Mouse (Mus musculus): ENCODE measurements around the gene Dnah7a. TPM values are rescaled to one million over a fixed set of nuclear protein-coding genes. Genes with fewer than 3 reads are reported as not detected.
"Not testable (repeated sequence)": the region's sequence is repeated elsewhere in the genome, so short reads cannot be mapped to it uniquely, and the experiment has no call there.

The Dnah7a gene
- total RNA-seq, 2 experiments from 2014 or later, result 0.42 to 0.66 TPM

- not testable (repeated sequence) for DNase-seq (ENCODE audit: low spot score in 2 of 2)
Observed at GRCm38 (mm10) chr1:53393936-53394760, 312.4 kb downstream of the Dnah7a start.

- no peak for DNase-seq (ENCODE audit: low spot score in 2 of 2)
Observed at GRCm38 (mm10) chr1:53388762-53389161, 317.8 kb downstream of the Dnah7a start.

GRCm38 (mm10) chr1:53384085-53384688 lies 322.4 kb downstream of the Dnah7a start:
- no peak for DNase-seq (ENCODE audit: low spot score in 2 of 2)

- no peak for DNase-seq (ENCODE audit: low spot score in 2 of 2)
Observed at GRCm38 (mm10) chr1:53377731-53378130, 328.9 kb downstream of the Dnah7a start.

DNA sequence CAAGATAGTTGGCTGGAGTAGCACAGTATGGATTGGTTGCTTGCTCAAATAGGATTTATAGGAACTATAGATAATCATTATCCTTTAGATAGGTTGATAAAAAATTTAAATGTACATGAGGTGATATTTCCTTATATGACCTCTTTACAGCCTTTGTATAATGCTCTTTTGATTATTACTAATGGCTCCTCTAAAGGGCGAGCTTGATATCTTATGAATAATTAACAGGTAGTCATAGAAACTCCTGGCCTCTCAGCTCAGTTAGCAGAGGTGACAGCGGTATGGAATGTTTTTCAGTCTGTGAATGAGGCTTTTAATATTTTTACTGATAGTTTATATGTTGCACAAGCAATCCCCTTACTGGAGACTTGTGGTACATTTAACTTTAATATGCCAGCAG lies 330.6 kb downstream of the Dnah7a start:
- not testable (repeated sequence) for DNase-seq (ENCODE audit: low spot score in 2 of 2)

DNA sequence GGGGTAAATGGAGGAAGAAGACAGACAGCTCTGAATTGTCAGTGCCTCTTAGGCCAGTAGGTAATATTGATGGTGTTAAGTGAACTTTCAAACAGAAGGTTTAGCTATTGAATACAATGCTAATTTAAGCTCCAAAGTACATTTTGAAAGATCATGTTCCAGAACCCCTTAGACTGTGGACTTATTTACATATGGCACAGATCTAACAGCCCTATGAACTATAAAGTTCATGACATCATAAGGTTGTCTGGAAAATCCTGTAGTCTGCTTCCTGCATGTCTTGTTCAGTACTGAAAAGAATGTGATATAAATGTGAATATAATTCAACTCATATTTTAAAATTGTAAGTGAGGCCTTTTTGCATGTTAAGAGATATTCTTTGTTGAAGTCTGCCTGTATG lies 347.6 kb downstream of the Dnah7a start:
- no peak for DNase-seq (ENCODE audit: low spot score in 2 of 2)

DNA sequence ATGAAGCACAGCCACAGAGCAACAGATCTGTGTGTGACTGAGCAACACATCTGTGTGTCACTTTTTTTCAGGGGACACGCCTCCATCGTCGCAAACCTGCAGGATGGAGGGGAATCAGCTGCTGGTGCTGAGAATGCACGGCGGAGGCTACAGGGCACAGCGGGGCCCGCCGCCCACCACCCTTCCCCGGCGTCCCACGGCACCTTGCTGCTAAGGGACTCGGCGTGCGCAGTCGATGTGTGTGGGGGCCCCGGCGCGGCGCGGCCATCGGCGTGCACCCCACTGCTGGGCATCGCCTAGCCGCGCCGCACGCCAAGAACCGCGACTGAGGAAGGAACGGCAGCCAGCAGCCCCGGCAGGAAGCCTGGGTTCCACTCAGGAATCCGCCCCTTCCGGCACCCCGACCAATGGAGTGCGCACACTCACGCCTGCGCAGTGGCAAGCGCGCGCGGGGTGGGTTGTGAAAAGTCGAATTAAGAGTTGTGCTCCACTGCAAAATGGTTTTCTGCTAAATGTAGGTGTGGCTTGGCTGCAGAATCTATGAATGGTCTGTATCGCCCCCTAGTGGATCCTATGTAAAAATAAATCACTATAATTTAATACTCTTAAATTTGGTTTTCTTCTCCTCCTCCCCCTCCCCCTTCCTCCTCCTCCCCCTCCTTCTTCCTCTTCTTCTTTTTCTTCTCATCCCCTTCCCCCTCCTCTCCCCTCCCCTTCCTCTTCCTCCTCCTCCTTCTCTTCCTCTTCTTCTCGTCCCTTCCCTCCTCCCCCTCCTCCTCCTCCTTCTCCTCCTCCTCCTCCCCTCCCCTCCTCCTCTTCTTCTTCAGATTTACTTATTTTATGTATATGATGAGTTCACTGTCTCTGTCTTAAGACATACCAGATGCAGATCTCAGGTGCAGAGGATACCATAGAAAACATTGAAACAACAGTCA lies 354.0 kb downstream of the Dnah7a start, which contains the start of the genes Asdurf, Gm28551 and Asnsd1:
Gene Asdurf (minus strand): TSS at position 293 of the 935 bp plus-strand sequence.
Gene Gm28551 (minus strand): TSS at position 341 of the 935 bp plus-strand sequence.
Gene Asnsd1 (minus strand): TSS at position 426 of the 935 bp plus-strand sequence.
- DNase-seq (ENCODE audit: low spot score in 2 of 2), result peak; percentile 95 to 97

Small RNA genes within 50 kb of the gene (microRNA-seq; reads per million reads assigned to microRNA genes)
- 0 reads per million in 2 experiments for gene Gm25240 (ENCODE audit: borderline number of aligned reads in 2 of 2)

Other genes with a start within 250 kb of the Dnah7a start
- gene Stk17b, start 78.4 kb upstream of the Dnah7a start, total RNA-seq (2021), result 10 to 100 TPM; 13.3 to 17.6 TPM

Data from adrenal gland, adult 18-20 months (tissue).